Mouse (Mus musculus) cerebellum, adult 2 months (tissue): ENCODE data around the gene Gm11020.

Experiments used
- CTCF ChIP-seq: fragments of 200-500 bp; IDR thresholded peaks from 2 replicates; pipeline ENCODE4 v1.5.1; 2011; ENCODE audit warnings: low read depth, mild to moderate bottlenecking, control low read depth, low read length, moderate library complexity, borderline replicate concordance; ENCODE audit not compliant: insufficient read depth
- POLR2A ChIP-seq: fragments of 200-500 bp; IDR thresholded peaks from 2 replicates; pipeline ENCODE4 v1.6.1; 2011; ENCODE audit warnings: low read length, control low read depth, borderline replicate concordance; ENCODE audit not compliant: insufficient read depth

DNA sequence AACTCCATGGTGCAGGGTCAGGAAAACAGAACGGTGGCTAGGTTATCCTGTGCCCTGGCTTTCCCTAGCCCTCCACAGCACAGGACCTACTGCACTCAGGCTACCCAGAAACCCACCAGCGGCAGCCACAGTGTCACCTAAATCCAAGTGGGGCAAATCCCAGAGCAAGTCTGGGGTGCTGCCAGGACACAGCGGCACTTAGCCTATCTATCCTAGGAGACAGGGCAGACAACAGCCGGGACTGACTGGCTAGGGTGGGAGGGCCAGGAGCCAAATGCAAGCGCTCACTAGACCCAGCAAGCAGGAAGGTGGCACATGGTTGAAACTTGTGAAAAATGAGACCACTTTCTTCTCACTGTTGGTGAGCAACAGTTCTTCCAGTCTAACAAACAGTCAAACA is 27.6 kb downstream of the Gm11020 start:
- no peak for TF ChIP-seq CTCF
- TF ChIP-seq POLR2A: no peak
